Mouse (Mus musculus) MEL (cell line): Measurements from ENCODE around the gene Serpinh1. TPM values are rescaled to one million over a fixed set of nuclear protein-coding genes. Genes with fewer than 3 reads are reported as not detected.

Experiments
- DNase-seq: peaks from one replicate; pipeline ENCODE4 v3.0.0; 2011; ENCODE audit warnings: low read depth, low spot score
- H3K27ac ChIP-seq: 2 replicates; pipeline ENCODE4 v1.5.1; 2012; ENCODE audit warnings: low read depth, mild to moderate bottlenecking, control low read depth, low read length, moderate library complexity; ENCODE audit not compliant: control insufficient read depth
- H3K27me3 ChIP-seq, 2 experiments: fragments of 150-350 bp in 1 of 2; sonication (generic) in 1 of 2; 2 replicates each; pipeline ENCODE4 v1.6.1; 2012; ENCODE audit warnings: low read length in 2 of 2, mild to moderate bottlenecking in 2 of 2, improper control_type of control experiment in 1 of 2, moderate library complexity in 1 of 2; ENCODE audit not compliant: insufficient read depth in 2 of 2, control insufficient read depth in 1 of 2
- H3K36me3 ChIP-seq, 2 experiments: 2 replicates each; pipeline ENCODE4 v1.6.1; 2012 to 2014; ENCODE audit warnings: low read length in 2 of 2, improper control_type of control experiment in 1 of 2, inconsistent platforms in 1 of 2, mild to moderate bottlenecking in 1 of 2; ENCODE audit not compliant: insufficient read depth in 2 of 2, control insufficient read depth in 1 of 2
- H3K4me1 ChIP-seq, 2 experiments: fragments of 150-350 bp in 1 of 2; sonication (generic) in 1 of 2; 2 replicates each; pipeline ENCODE4 v1.6.1; 2012; ENCODE audit warnings: low read length in 2 of 2, improper control_type of control experiment in 1 of 2, mild to moderate bottlenecking in 1 of 2; ENCODE audit not compliant: insufficient read depth in 2 of 2, control insufficient read depth in 1 of 2
- H3K4me3 ChIP-seq, 2 experiments: fragments of 150-350 bp in 1 of 2; sonication (generic) in 1 of 2; 2 replicates each; pipeline ENCODE4 v1.5.1; 2012; ENCODE audit warnings: low read depth in 2 of 2, low read length in 2 of 2, mild to moderate bottlenecking in 2 of 2, moderate library complexity in 2 of 2, control low read depth in 1 of 2, improper control_type of control experiment in 1 of 2; ENCODE audit not compliant: control insufficient read depth in 1 of 2, insufficient read depth in 1 of 2
- H3K79me2 ChIP-seq: 2 replicates; pipeline ENCODE4 v1.6.1; 2012; ENCODE audit warnings: mild to moderate bottlenecking, low read length, moderate library complexity; ENCODE audit not compliant: control insufficient read depth, poor library complexity, insufficient read depth
- H3K9ac ChIP-seq: 2 replicates; pipeline ENCODE4 v1.6.1; 2012; ENCODE audit warnings: low read depth, mild to moderate bottlenecking, control low read depth, low read length, moderate library complexity; ENCODE audit not compliant: control insufficient read depth, poor library complexity, severe bottlenecking
- H3K9me3 ChIP-seq: fragments of 150-350 bp; sonication (generic); replicated peaks from 2 replicates; pipeline ENCODE4 v1.6.1; 2012; ENCODE audit warnings: mild to moderate bottlenecking, low read length, improper control_type of control experiment, moderate library complexity; ENCODE audit not compliant: insufficient read depth
- CHD1 ChIP-seq: IDR thresholded peaks from 2 replicates; pipeline ENCODE4 v1.6.1; 2012; ENCODE audit warnings: low read depth, mild to moderate bottlenecking, inconsistent platforms, low read length, improper control_type of control experiment
- CHD2 ChIP-seq: IDR thresholded peaks from 2 replicates; pipeline ENCODE4 v1.6.1; 2011; ENCODE audit warnings: low read length, improper control_type of control experiment
- CTCF ChIP-seq, 3 experiments: IDR thresholded peaks in 2 of 3; conservative IDR thresholded peaks in 1 of 3; 2 replicates each; pipeline ENCODE4 v1.5.1; 2011 to 2012; ENCODE audit warnings: low read length in 3 of 3, low read depth in 2 of 3, mild to moderate bottlenecking in 2 of 3, improper control_type of control experiment in 1 of 3, inconsistent platforms in 1 of 3, mixed read lengths in 1 of 3, moderate library complexity in 1 of 3; ENCODE audit not compliant: control insufficient read depth in 1 of 3, insufficient read depth in 1 of 3, poor library complexity in 1 of 3, severe bottlenecking in 1 of 3
- ELF1 ChIP-seq: IDR thresholded peaks from 2 replicates; pipeline ENCODE4 v1.6.1; 2014; ENCODE audit warnings: low read depth, mild to moderate bottlenecking, inconsistent platforms, low read length, improper control_type of control experiment, moderate library complexity
- GABPA ChIP-seq: IDR thresholded peaks from 2 replicates; pipeline ENCODE4 v1.6.1; 2012; ENCODE audit warnings: low read depth, mild to moderate bottlenecking, inconsistent platforms, low read length, improper control_type of control experiment, moderate library complexity
- GATA1 ChIP-seq: IDR thresholded peaks from 2 replicates; pipeline ENCODE4 v1.6.1; 2011; ENCODE audit warnings: low read depth, low read length, improper control_type of control experiment
- JUND ChIP-seq: IDR thresholded peaks from 2 replicates; pipeline ENCODE4 v1.6.1; 2011; ENCODE audit warnings: low read depth, mild to moderate bottlenecking, improper control_type of control experiment, low read length
- MAFK ChIP-seq: IDR thresholded peaks from 2 replicates; pipeline ENCODE4 v1.6.1; 2011; ENCODE audit warnings: low read depth, mild to moderate bottlenecking, low read length, improper control_type of control experiment, borderline replicate concordance
- MAX ChIP-seq: IDR thresholded peaks from 2 replicates; pipeline ENCODE4 v1.6.1; 2011; ENCODE audit warnings: low read length, improper control_type of control experiment
- MEF2A ChIP-seq: IDR thresholded peaks from 2 replicates; pipeline ENCODE4 v1.6.1; 2014; ENCODE audit warnings: low read depth, mild to moderate bottlenecking, inconsistent platforms, low read length, improper control_type of control experiment; ENCODE audit not compliant: poor library complexity, insufficient replicate concordance, severe bottlenecking; ENCODE audit errors: extremely low read depth
- MYB ChIP-seq: IDR thresholded peaks from 2 replicates; pipeline ENCODE4 v1.6.1; 2011; ENCODE audit warnings: mild to moderate bottlenecking, low read depth, low read length, improper control_type of control experiment
- NELFE ChIP-seq: IDR thresholded peaks from 2 replicates; pipeline ENCODE4 v1.6.1; 2011; ENCODE audit warnings: low read depth, low read length, improper control_type of control experiment
- POLR2AphosphoS2 ChIP-seq: IDR thresholded peaks from 2 replicates; pipeline ENCODE4 v1.6.1; 2011; ENCODE audit warnings: low read length, improper control_type of control experiment
- RCOR1 ChIP-seq: IDR thresholded peaks from 2 replicates; pipeline ENCODE4 v1.6.1; 2012; ENCODE audit warnings: low read depth, mild to moderate bottlenecking, inconsistent platforms, low read length, improper control_type of control experiment
- TAL1 ChIP-seq: IDR thresholded peaks from 2 replicates; pipeline ENCODE4 v1.6.1; 2012; ENCODE audit warnings: mild to moderate bottlenecking, inconsistent platforms, low read length, moderate library complexity, mixed read lengths
- USF1 ChIP-seq: IDR thresholded peaks from 2 replicates; pipeline ENCODE4 v1.6.1; 2014; ENCODE audit warnings: low read depth, mild to moderate bottlenecking, inconsistent platforms, low read length, improper control_type of control experiment, moderate library complexity
- USF2 ChIP-seq, 2 experiments: IDR thresholded peaks; 2 replicates each; pipeline ENCODE4 v1.6.1; 2011 to 2012; ENCODE audit warnings: improper control_type of control experiment in 2 of 2, low read length in 2 of 2, borderline replicate concordance in 1 of 2, inconsistent platforms in 1 of 2, low read depth in 1 of 2, mild to moderate bottlenecking in 1 of 2; ENCODE audit not compliant: insufficient read depth in 1 of 2
- ZKSCAN1 ChIP-seq: IDR thresholded peaks from 2 replicates; pipeline ENCODE4 v1.6.1; 2012; ENCODE audit warnings: low read depth, mild to moderate bottlenecking, inconsistent platforms, low read length, improper control_type of control experiment, moderate library complexity
- ZMIZ1 ChIP-seq: IDR thresholded peaks from 2 replicates; pipeline ENCODE4 v1.6.1; 2012; ENCODE audit warnings: low read depth, mild to moderate bottlenecking, inconsistent platforms, low read length, improper control_type of control experiment, moderate library complexity
- ZNF384 ChIP-seq: IDR thresholded peaks from 2 replicates; pipeline ENCODE4 v1.6.1; 2012; ENCODE audit warnings: low read depth, mild to moderate bottlenecking, inconsistent platforms, low read length, improper control_type of control experiment
- polyA plus RNA-seq, 2 experiments: library from polyadenylated mRNA; stranded (reverse) in 1 of 2; unstranded in 1 of 2; fragments of >175 nt in 1 of 2; fragments of >200 nt in 1 of 2; gene quantifications; 2 replicates each; pipeline versions ENCODE4 v1.2.1 to v1.2.4; 2012; ENCODE audit warnings: low replicate concordance in 2 of 2, low read depth in 1 of 2; ENCODE audit not compliant: insufficient read length in 2 of 2, insufficient read depth in 1 of 2, missing spikeins in 1 of 2
- total RNA-seq: library from RNA; depleted of rRNA; stranded (reverse); fragments of 300-350 nt; gene quantifications from 2 replicates; pipeline ENCODE4 v1.2.3, GENCODE M21; 2012

The Serpinh1 gene
- total and polyA plus RNA-seq, 3 experiments, result not detected

GRCm38 (mm10) chr7:99343577-99343976 is 9.5 kb downstream of the Serpinh1 start:
- Histone ChIP-seq H3K36me3 (no peaks in the 10 kb centered on the region), H3K27me3 (peaks cover 4 to 22% of the 10 kb centered on the region in 2 experiments; a peak in 3 of 4 replicates)
- TF ChIP-seq CTCF (IDR thresholded peaks at IDR 0.05 in 2 of 3, conservative IDR thresholded peaks at IDR 0.05 in 1 of 3; ENCODE audit: control insufficient read depth in 1 of 3, insufficient read depth in 1 of 3, low read depth in 2 of 3, low read length in 3 of 3, poor library complexity in 1 of 3, severe bottlenecking in 1 of 3) (no peak), TAL1 (no peak), ZKSCAN1 (no peak), CHD1 (no peak), RCOR1 (no peak), ZNF384 (no peak), MAX (no peak), MYB (no peak), JUND (no peak), GATA1 (no peak), CHD2 (no peak), MEF2A (no peak), GABPA (no peak), ELF1 (no peak), ZMIZ1 (no peak), MAFK (no peak)
- TF ChIP-seq, all 39 proteins: peak for 0
- H3K9ac ChIP-seq, result no peak overlapping the region
- no peaks in the 10 kb centered on the region for H3K4me1 ChIP-seq
- no peaks in the 10 kb centered on the region for H3K79me2 ChIP-seq
- no peak overlapping the region for H3K27ac ChIP-seq
- no peaks in the 10 kb centered on the region for H3K9me3 ChIP-seq
- no peak for DNase-seq
- no peak overlapping the region for H3K4me3 ChIP-seq

GRCm38 (mm10) chr7:99340736-99341135 is 12.3 kb downstream of the Serpinh1 start:
- DNase-seq, result no peak
- Histone ChIP-seq H3K36me3 (no peaks in the 10 kb centered on the region), H3K79me2 (no peaks in the 10 kb centered on the region), H3K9ac (no peak overlapping the region), H3K4me3 (no peak overlapping the region), H3K27ac (no peak overlapping the region), H3K4me1 (no peaks in the 10 kb centered on the region), H3K9me3 (no peaks in the 10 kb centered on the region), H3K27me3 (peaks cover 6 to 22% of the 10 kb centered on the region in 2 experiments)
- TF ChIP-seq NELFE (no peak), USF1 (no peak), POLR2AphosphoS2 (no peak), ZKSCAN1 (no peak), ZNF384 (no peak), MAFK (no peak), USF2 (IDR thresholded peaks at IDR 0.05; ENCODE audit: borderline replicate concordance in 1 of 2, insufficient read depth in 1 of 2, low read depth in 1 of 2, low read length in 2 of 2) (no peak), CTCF (IDR thresholded peaks at IDR 0.05 in 2 of 3, conservative IDR thresholded peaks at IDR 0.05 in 1 of 3; ENCODE audit: control insufficient read depth in 1 of 3, insufficient read depth in 1 of 3, low read depth in 2 of 3, low read length in 3 of 3, poor library complexity in 1 of 3, severe bottlenecking in 1 of 3) (no peak)
